Mouse (Mus musculus) liver, adult 2 months (tissue): ENCODE results near the gene Nanos2.

Source experiments
- CTCF ChIP-seq: fragments of 200-500 bp; IDR thresholded peaks from 2 replicates; pipeline ENCODE4 v1.5.1; 2011; ENCODE audit warnings: low read depth, low read length, control low read depth
- POLR2A ChIP-seq: fragments of 200-500 bp; IDR thresholded peaks from 2 replicates; pipeline ENCODE4 v1.6.1; 2011; ENCODE audit warnings: low read length, control low read depth; ENCODE audit not compliant: insufficient read depth; ENCODE audit errors: extremely low read depth

DNA sequence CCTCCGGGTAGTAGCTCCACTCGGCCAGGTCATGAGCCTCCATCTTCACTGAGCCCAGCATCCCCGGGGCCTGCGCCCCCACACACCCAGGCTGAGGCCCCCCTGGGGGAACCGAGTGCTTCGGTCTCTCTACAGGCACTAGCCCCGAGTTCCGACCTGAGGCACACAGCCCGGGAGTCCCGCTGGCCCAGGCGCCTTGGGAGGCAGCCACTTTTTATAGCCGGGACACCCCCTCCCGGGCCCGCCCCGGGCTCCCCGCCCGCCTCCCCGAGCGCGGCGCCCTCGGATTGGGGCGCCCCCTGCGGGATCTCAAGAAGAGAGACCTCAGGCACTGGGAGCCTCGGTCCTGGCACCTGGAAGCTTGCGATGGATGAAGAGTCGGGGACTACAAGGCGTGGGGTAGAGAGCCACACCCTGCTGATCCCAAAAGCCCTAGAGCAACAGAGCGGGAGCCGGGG lies 36.2 kb downstream of the Nanos2 start, which contains the start of gene Foxa3:
- TF ChIP-seq CTCF (peak; percentile 70), POLR2A (peak; percentile 98)
